Mouse (Mus musculus) forebrain, embryonic 14.5 days (tissue): ENCODE results near the gene Hist1h3c. TPM values are rescaled to one million over a fixed set of nuclear protein-coding genes. Genes with fewer than 3 reads are reported as not detected.
A peak's percentile ranks its signal among the peaks of the same experiment; 100 is the strongest.
"Not testable (repeated sequence)": the region's sequence is repeated elsewhere in the genome, so short reads cannot be mapped to it uniquely, and the experiment has no call there.

Source experiments
- ATAC-seq: fragments of 200-750 bp; cut with Nextera tagmentation; 2 replicates; pipeline ENCODE4 v1.8.0; 2017; ENCODE audit warnings: mild to moderate bottlenecking, moderate library complexity
- DNase-seq: peaks from one replicate; pipeline ENCODE4 v3.0.0-alpha.2; 2015; ENCODE audit warnings: low spot score
- H3K27ac ChIP-seq: fragments of 300-500 bp; sonication (generic); 2 replicates; pipeline ENCODE4 v1.5.1; 2014; ENCODE audit warnings: low read depth, mild to moderate bottlenecking, control low read depth, low read length, moderate library complexity
- H3K27me3 ChIP-seq: fragments of 300-500 bp; sonication (generic); replicated peaks from 2 replicates; pipeline ENCODE4 v1.6.1; 2014; ENCODE audit warnings: low read length, control low read depth, mixed read lengths; ENCODE audit not compliant: control insufficient read depth, insufficient read depth
- H3K36me3 ChIP-seq: fragments of 300-500 bp; sonication (generic); 2 replicates; pipeline ENCODE4 v1.6.1; 2014; ENCODE audit warnings: low read length, control low read depth; ENCODE audit not compliant: control insufficient read depth, insufficient read depth
- H3K4me1 ChIP-seq: fragments of 300-500 bp; sonication (generic); 2 replicates; pipeline ENCODE4 v1.6.1; 2014; ENCODE audit warnings: antibody characterized with exemption, low read length, control low read depth; ENCODE audit not compliant: control insufficient read depth, insufficient read depth
- H3K4me2 ChIP-seq: fragments of 300-500 bp; sonication (generic); 2 replicates; pipeline ENCODE4 v1.6.1; 2014; ENCODE audit warnings: mild to moderate bottlenecking, control low read depth, low read length
- H3K4me3 ChIP-seq: fragments of 300-500 bp; sonication (generic); 2 replicates; pipeline ENCODE4 v1.5.1; 2014; ENCODE audit warnings: low read depth, low read length, control low read depth
- H3K9ac ChIP-seq: fragments of 300-500 bp; sonication (generic); 2 replicates; pipeline ENCODE4 v1.6.1; 2014; ENCODE audit warnings: mild to moderate bottlenecking, low read length, control low read depth, moderate library complexity
- H3K9me3 ChIP-seq: fragments of 300-500 bp; sonication (generic); replicated peaks from 2 replicates; pipeline ENCODE4 v1.6.1; 2016; ENCODE audit warnings: low read length, control low read depth, mixed read lengths; ENCODE audit not compliant: control insufficient read depth
- WGBS: fragments of 180-500 bp; shearing (Covaris S2); extraction: QIAGEN DNeasy Blood & Tissue Kit; methylation state at CpG from one replicate; pipeline ENCODE4 v1.1.7; 2014; 5-methylcytosine and 5-hydroxymethylcytosine counted together
- polyA plus RNA-seq: library from polyadenylated mRNA; unstranded; fragments of >200 nt; fragmentation: Nextera tagmentation; extraction: Ambion mirVana; gene quantifications from 2 replicates; pipeline ENCODE4 v1.2.1, GENCODE M21; 2014

The Hist1h3c gene
- polyA plus RNA-seq, 1 experiment from 2014 or later = 5.9 TPM

GRCm38 (mm10) chr13:23759251-23759771, 13.9 kb upstream of the Hist1h3c start:
- no peak overlapping the region for H3K4me2 ChIP-seq
- H3K4me3 ChIP-seq = no peak overlapping the region
- no peak for DNase-seq
- H3K27ac ChIP-seq = no peak overlapping the region
- no peak for ATAC-seq
- WGBS = 78% methylated on average over 3 of the region's 3 CpGs
- peaks cover 27% of the 10 kb centered on the region for H3K4me1 ChIP-seq
- no peaks in the 10 kb centered on the region for H3K36me3 ChIP-seq
- H3K9me3 ChIP-seq = no peaks in the 10 kb centered on the region
- no peaks in the 10 kb centered on the region for H3K27me3 ChIP-seq
- H3K9ac ChIP-seq = no peak overlapping the region

- WGBS = 43% methylated on average over 3 of the region's 3 CpGs
- Histone ChIP-seq H3K27me3 (no peaks in the 10 kb centered on the region), H3K36me3 (no peaks in the 10 kb centered on the region), H3K4me3 (no peak overlapping the region), H3K9me3 (no peaks in the 10 kb centered on the region), H3K27ac (no peak overlapping the region), H3K9ac (no peak overlapping the region), H3K4me1 (peaks cover 16% of the 10 kb centered on the region), H3K4me2 (peak overlapping the region; percentile 67; the same call in 1 of the 2 replicates)
- no peak for ATAC-seq
- DNase-seq = no peak
Measured at GRCm38 (mm10) chr13:23757921-23758320, 12.5 kb upstream of the Hist1h3c start.

DNA sequence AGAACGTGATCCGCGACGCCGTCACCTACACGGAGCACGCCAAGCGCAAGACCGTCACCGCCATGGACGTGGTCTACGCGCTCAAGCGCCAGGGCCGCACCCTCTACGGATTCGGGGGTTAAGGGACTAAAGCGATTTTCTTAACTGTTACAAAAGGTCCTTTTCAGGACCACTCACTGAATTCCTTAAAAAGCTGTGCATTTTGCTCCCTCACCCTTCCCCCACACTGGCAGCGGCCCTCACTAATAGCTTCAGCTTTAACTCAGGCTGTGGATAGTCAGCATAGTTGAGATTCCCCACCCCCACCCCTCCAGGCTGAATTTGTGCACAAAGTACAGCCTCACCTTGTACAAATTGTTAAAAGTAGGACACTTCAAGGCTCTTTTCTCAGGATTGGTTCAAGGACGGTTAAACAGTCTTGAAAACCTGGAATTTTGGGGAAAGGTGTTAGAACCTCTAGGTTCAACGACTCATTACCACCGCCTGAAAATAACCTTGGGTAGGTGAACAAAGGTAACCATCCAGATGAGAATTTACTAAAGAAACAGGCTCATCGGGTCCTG, 11.9 kb upstream of the Hist1h3c start:
- ATAC-seq (peak; percentile 13; the same call in 1 of the 2 replicates), DNase-seq (peak; percentile 54)
- peak overlapping the region; percentile 85 for H3K27ac ChIP-seq
- H3K27me3 ChIP-seq = no peaks in the 10 kb centered on the region
- peak overlapping the region; percentile 67 for H3K4me2 ChIP-seq
- WGBS = under 1% methylated on average over 15 of the region's 23 CpGs
- H3K36me3 ChIP-seq = no peaks in the 10 kb centered on the region
- H3K4me1 ChIP-seq = peaks cover 17% of the 10 kb centered on the region
- H3K9me3 ChIP-seq = no peaks in the 10 kb centered on the region
- peak overlapping the region; percentile 61 for H3K9ac ChIP-seq
- H3K4me3 ChIP-seq = peak overlapping the region; percentile 33

DNA sequence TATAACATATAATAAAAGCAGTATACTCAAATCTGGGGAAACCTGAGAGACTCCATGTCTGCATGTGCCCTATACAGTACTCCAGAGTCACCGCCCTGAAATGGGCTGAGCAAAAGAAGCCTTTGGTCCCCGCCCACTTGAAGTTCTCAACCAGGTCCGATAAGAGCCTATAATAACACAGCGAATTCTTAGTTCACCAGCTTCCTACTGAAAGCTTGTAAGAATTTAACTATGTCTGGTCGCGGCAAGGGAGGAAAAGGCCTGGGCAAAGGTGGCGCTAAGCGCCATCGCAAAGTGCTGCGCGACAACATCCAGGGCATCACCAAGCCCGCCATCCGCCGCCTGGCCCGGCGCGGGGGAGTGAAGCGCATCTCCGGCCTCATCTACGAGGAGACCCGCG, 11.4 kb upstream of the Hist1h3c start, which contains the start of gene Hist1h4b:
Gene Hist1h4b, plus strand, starts transcription at position 224 of the 400 bp plus-strand sequence.
- Histone ChIP-seq H3K4me1 (peaks cover 17% of the 10 kb centered on the region), H3K27me3 (no peaks in the 10 kb centered on the region), H3K4me2 (peak within 1 kb of the TSS; percentile 67), H3K9me3 (no peaks in the 10 kb centered on the region), H3K27ac (peak within 1 kb of the TSS; percentile 85), H3K36me3 (no peaks in the 10 kb centered on the region), H3K9ac (peak within 1 kb of the TSS; percentile 61), H3K4me3 (peak within 1 kb of the TSS; percentile 33)
- WGBS = 0% methylated on average over 17 of the region's 22 CpGs
- ATAC-seq (peak; percentile 68), DNase-seq (peak; percentile 99)

DNA sequence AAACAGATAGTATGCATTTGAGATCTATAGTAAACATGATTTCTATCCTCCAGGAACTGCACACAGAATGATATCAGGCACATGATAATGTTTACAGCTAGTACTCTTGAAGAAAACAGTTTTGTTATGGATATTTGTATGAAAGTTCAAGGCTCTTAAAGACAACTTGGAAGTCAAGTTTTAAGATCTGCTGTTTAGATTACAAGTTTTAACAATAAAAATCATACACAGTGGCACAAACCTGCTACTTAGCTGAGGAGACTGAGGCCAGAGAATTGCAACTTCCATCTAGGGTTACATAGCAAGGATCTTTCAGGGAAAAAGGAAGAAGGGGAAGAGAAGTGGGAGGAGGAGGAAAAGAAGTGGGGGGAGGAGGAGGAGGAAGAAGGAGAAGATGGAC, 9.6 kb upstream of the Hist1h3c start:
- Histone ChIP-seq H3K9me3 (no peaks in the 10 kb centered on the region), H3K36me3 (no peaks in the 10 kb centered on the region), H3K4me1 (peaks cover 7% of the 10 kb centered on the region), H3K4me2 (no peak overlapping the region), H3K9ac (no peak overlapping the region), H3K27me3 (no peaks in the 10 kb centered on the region), H3K4me3 (no peak overlapping the region), H3K27ac (no peak overlapping the region)
- ATAC-seq = no peak
- no peak for DNase-seq

DNA sequence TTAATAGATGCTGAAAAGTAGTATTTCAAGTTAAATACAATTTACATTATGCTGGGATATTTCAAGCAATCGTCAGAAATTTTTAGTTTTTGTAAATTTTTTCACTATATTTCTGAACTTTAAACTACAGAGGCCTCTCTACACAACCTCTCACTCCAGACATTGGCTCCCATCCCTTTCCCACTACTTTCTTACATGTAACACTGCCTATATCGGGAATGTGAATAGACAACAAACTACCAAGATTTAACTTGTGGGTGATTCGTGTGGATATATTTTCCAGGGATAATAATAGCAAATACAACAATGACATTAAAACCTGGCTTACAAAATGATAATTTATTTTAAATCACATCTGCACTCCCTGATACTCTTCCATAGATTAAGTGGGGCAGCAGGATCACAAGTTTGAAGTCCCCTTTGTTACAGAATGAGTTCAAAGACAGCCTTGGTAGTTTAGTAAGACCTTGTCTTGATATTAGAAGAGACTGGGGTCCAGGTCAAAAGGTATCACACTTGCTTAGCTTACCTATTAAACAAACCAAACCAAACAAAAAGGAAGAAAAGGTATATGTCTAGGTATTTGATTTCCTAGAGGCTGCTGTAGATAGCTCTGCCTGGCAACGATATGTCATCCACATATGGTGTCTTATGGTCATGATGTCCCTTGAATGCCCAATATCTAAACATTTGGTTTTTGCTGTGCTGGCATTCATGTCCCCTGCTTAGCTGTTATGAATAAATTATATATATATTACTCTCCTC, 8.1 kb upstream of the Hist1h3c start:
- 41% methylated on average over 4 of the region's 4 CpGs for WGBS
- no peak for ATAC-seq
- H3K27ac ChIP-seq = peak overlapping the region; percentile 65; the same call in 1 of the 2 replicates

GRCm38 (mm10) chr13:23752742-23753172, 7.4 kb upstream of the Hist1h3c start:
- H3K4me1 ChIP-seq = peaks cover 9% of the 10 kb centered on the region
- DNase-seq = no peak
- H3K36me3 ChIP-seq = no peaks in the 10 kb centered on the region
- H3K27ac ChIP-seq = peak overlapping the region; percentile 65
- H3K27me3 ChIP-seq = no peaks in the 10 kb centered on the region
- H3K9ac ChIP-seq = peak overlapping the region; percentile 54; the same call in 1 of the 2 replicates
- H3K4me3 ChIP-seq = peak overlapping the region; percentile 26
- peak overlapping the region; percentile 50 for H3K4me2 ChIP-seq
- no peak for ATAC-seq
- H3K9me3 ChIP-seq = no peaks in the 10 kb centered on the region
- under 1% methylated on average over 6 of the region's 6 CpGs for WGBS

More for the DNA sequence above, 8.1 kb upstream of the Hist1h3c start:
- no peaks in the 10 kb centered on the region for H3K9me3 ChIP-seq
- DNase-seq = no peak
- H3K9ac ChIP-seq = peak overlapping the region; percentile 54; the same call in 1 of the 2 replicates
- H3K27me3 ChIP-seq = no peaks in the 10 kb centered on the region
- peak overlapping the region; percentile 26 for H3K4me3 ChIP-seq
- H3K4me2 ChIP-seq = peak overlapping the region; percentile 50; the same call in 1 of the 2 replicates
- H3K4me1 ChIP-seq = peaks cover 6% of the 10 kb centered on the region
- no peaks in the 10 kb centered on the region for H3K36me3 ChIP-seq

GRCm38 (mm10) chr13:23752067-23752741, 6.8 kb upstream of the Hist1h3c start, which contains the start of gene Hist1h3b:
Hist1h3b (plus strand) TSS chr13:23752267.
- Histone ChIP-seq H3K4me3 (peak within 1 kb of the TSS; percentile 40), H3K4me1 (peaks cover 11% of the 10 kb centered on the region), H3K9ac (peak within 1 kb of the TSS; percentile 64), H3K4me2 (peak within 1 kb of the TSS; percentile 59), H3K27ac (peak within 1 kb of the TSS; percentile 96)
- not testable (repeated sequence) for H3K9me3 ChIP-seq, H3K36me3 ChIP-seq, H3K27me3 ChIP-seq
- DNase-seq (peak; percentile 98), ATAC-seq (peak; percentile 85)
- WGBS = 0% methylated on average over 16 of the region's 47 CpGs
